Mouse (Mus musculus) embryonic facial prominence, embryonic 11.5 days (tissue): ENCODE data around the gene Slc35e1. TPM values are rescaled to one million over a fixed set of nuclear protein-coding genes. Genes with fewer than 3 reads are reported as not detected.

Experiments used
- ATAC-seq: fragments of 200-750 bp; cut with Nextera tagmentation; replicated peaks from 2 replicates; pipeline ENCODE4 v1.8.0; 2017; ENCODE audit warnings: low read depth; ENCODE audit not compliant: insufficient number of reproducible peaks, low FRiP score, low TSS enrichment
- DNase-seq: peaks from one replicate; pipeline ENCODE4 v3.0.0-alpha.2; 2015; ENCODE audit warnings: low spot score
- H3K27ac ChIP-seq: fragments of 300-500 bp; sonication (generic); replicated peaks from 2 replicates; pipeline ENCODE4 v1.5.1; 2014; ENCODE audit warnings: mild to moderate bottlenecking, low read depth, low read length, control low read depth
- H3K27me3 ChIP-seq: fragments of 300-500 bp; sonication (generic); 2 replicates; pipeline ENCODE4 v1.6.1; 2014; ENCODE audit warnings: mild to moderate bottlenecking, low read length, moderate library complexity, mixed read lengths; ENCODE audit not compliant: control insufficient read depth, insufficient read depth
- H3K36me3 ChIP-seq: fragments of 300-500 bp; sonication (generic); replicated peaks from 2 replicates; pipeline ENCODE4 v1.6.1; 2014; ENCODE audit warnings: low read depth, mild to moderate bottlenecking, low read length, moderate library complexity, mixed read lengths; ENCODE audit not compliant: control insufficient read depth, insufficient read depth
- H3K4me1 ChIP-seq: fragments of 300-500 bp; sonication (generic); 2 replicates; pipeline ENCODE4 v1.6.1; 2014; ENCODE audit warnings: low read length, mixed read lengths; ENCODE audit not compliant: control insufficient read depth, insufficient read depth
- H3K4me2 ChIP-seq: fragments of 300-500 bp; sonication (generic); 2 replicates; pipeline ENCODE4 v1.6.1; 2014; ENCODE audit warnings: low read depth, mild to moderate bottlenecking, control low read depth, low read length, moderate library complexity
- H3K4me3 ChIP-seq: fragments of 300-500 bp; sonication (generic); 2 replicates; pipeline ENCODE4 v1.5.1; 2014; ENCODE audit warnings: low read depth, low read length, control low read depth
- H3K9ac ChIP-seq: fragments of 300-500 bp; sonication (generic); replicated peaks from 2 replicates; pipeline ENCODE4 v1.6.1; 2014; ENCODE audit warnings: mild to moderate bottlenecking, control low read depth, low read length
- H3K9me3 ChIP-seq: fragments of 300-500 bp; sonication (generic); replicated peaks from 2 replicates; pipeline ENCODE4 v1.6.1; 2016; ENCODE audit warnings: mild to moderate bottlenecking, low read length, inconsistent platforms, mixed read lengths; ENCODE audit not compliant: control insufficient read depth
- WGBS: fragments of 180-500 bp; shearing (Covaris S2); extraction: QIAGEN DNeasy Blood & Tissue Kit; methylation state at CpG from one replicate; pipeline ENCODE4 v1.1.7; 2014; 5-methylcytosine and 5-hydroxymethylcytosine counted together
- polyA plus RNA-seq: library from polyadenylated mRNA; unstranded; fragments of >200 nt; fragmentation: Nextera tagmentation; extraction: Ambion mirVana; gene quantifications from 2 replicates; pipeline ENCODE4 v1.2.1, GENCODE M21; 2014

Slc35e1 gene
- polyA plus RNA-seq, 1 experiment from 2014 or later = 13.2 TPM

GRCm38 (mm10) chr8:72470684-72471083 is 21.7 kb downstream of the Slc35e1 start:
- Histone ChIP-seq H3K9ac (no peak overlapping the region), H3K4me1 (no peaks in the 10 kb centered on the region), H3K27me3 (no peaks in the 10 kb centered on the region), H3K27ac (no peak overlapping the region), H3K36me3 (peaks cover 37% of the 10 kb centered on the region), H3K4me3 (no peak overlapping the region), H3K4me2 (no peak overlapping the region), H3K9me3 (no peaks in the 10 kb centered on the region)
- no peak for DNase-seq
- WGBS = 94% methylated on average over 7 of the region's 7 CpGs
- no peak for ATAC-seq

GRCm38 (mm10) chr8:72469984-72470383 is 22.4 kb downstream of the Slc35e1 start:
- Histone ChIP-seq H3K9ac (no peak overlapping the region), H3K4me2 (no peak overlapping the region), H3K27ac (no peak overlapping the region), H3K9me3 (no peaks in the 10 kb centered on the region), H3K27me3 (no peaks in the 10 kb centered on the region), H3K4me1 (no peaks in the 10 kb centered on the region), H3K4me3 (no peak overlapping the region), H3K36me3 (peaks cover 42% of the 10 kb centered on the region)
- 93% methylated on average over 8 of the region's 8 CpGs for WGBS
- no peak for ATAC-seq
- DNase-seq = no peak

GRCm38 (mm10) chr8:72469243-72469642 is 23.2 kb downstream of the Slc35e1 start:
- H3K4me1 ChIP-seq = no peaks in the 10 kb centered on the region
- H3K9me3 ChIP-seq = no peaks in the 10 kb centered on the region
- no peak overlapping the region for H3K4me3 ChIP-seq
- 93% methylated on average over 2 of the region's 2 CpGs for WGBS
- H3K27ac ChIP-seq = no peak overlapping the region
- no peak overlapping the region for H3K4me2 ChIP-seq
- H3K9ac ChIP-seq = no peak overlapping the region
- DNase-seq (no peak), ATAC-seq (no peak)
- no peaks in the 10 kb centered on the region for H3K27me3 ChIP-seq
- peaks cover 44% of the 10 kb centered on the region for H3K36me3 ChIP-seq

- DNase-seq (no peak), ATAC-seq (no peak)
- 97% methylated on average over 10 of the region's 10 CpGs for WGBS
- Histone ChIP-seq H3K9ac (no peak overlapping the region), H3K4me1 (no peaks in the 10 kb centered on the region), H3K4me2 (no peak overlapping the region), H3K9me3 (no peaks in the 10 kb centered on the region), H3K36me3 (peaks cover 62% of the 10 kb centered on the region), H3K27ac (no peak overlapping the region), H3K4me3 (no peak overlapping the region), H3K27me3 (no peaks in the 10 kb centered on the region)
Measured at GRCm38 (mm10) chr8:72464211-72464610, 28.2 kb downstream of the Slc35e1 start.

GRCm38 (mm10) chr8:72459881-72460533 is 32.4 kb downstream of the Slc35e1 start:
- no peak overlapping the region for H3K4me3 ChIP-seq
- no peak for DNase-seq
- no peaks in the 10 kb centered on the region for H3K27me3 ChIP-seq
- WGBS = 82% methylated on average over 4 of the region's 4 CpGs
- no peak overlapping the region for H3K4me2 ChIP-seq
- H3K4me1 ChIP-seq = no peaks in the 10 kb centered on the region
- H3K36me3 ChIP-seq = peaks cover 37% of the 10 kb centered on the region
- H3K27ac ChIP-seq = no peak overlapping the region
- H3K9me3 ChIP-seq = no peaks in the 10 kb centered on the region
- ATAC-seq = no peak
- no peak overlapping the region for H3K9ac ChIP-seq

GRCm38 (mm10) chr8:72458457-72458856 is 34.0 kb downstream of the Slc35e1 start:
- ATAC-seq (no peak), DNase-seq (no peak)
- Histone ChIP-seq H3K4me1 (no peaks in the 10 kb centered on the region), H3K4me3 (no peak overlapping the region), H3K9me3 (no peaks in the 10 kb centered on the region), H3K9ac (no peak overlapping the region), H3K4me2 (no peak overlapping the region), H3K27ac (no peak overlapping the region), H3K36me3 (peaks cover 32% of the 10 kb centered on the region), H3K27me3 (no peaks in the 10 kb centered on the region)
- WGBS = 87% methylated on average over 6 of the region's 6 CpGs

- no peak for DNase-seq
Measured at GRCm38 (mm10) chr8:72457806-72458205, 34.6 kb downstream of the Slc35e1 start.

GRCm38 (mm10) chr8:72455317-72455716 is 37.1 kb downstream of the Slc35e1 start:
- Histone ChIP-seq H3K4me1 (no peaks in the 10 kb centered on the region), H3K4me3 (no peak overlapping the region), H3K27me3 (no peaks in the 10 kb centered on the region), H3K9ac (no peak overlapping the region), H3K27ac (no peak overlapping the region), H3K36me3 (peaks cover 7% of the 10 kb centered on the region), H3K9me3 (no peaks in the 10 kb centered on the region), H3K4me2 (no peak overlapping the region)
- 88% methylated on average over 4 of the region's 4 CpGs for WGBS
- DNase-seq = no peak
- no peak for ATAC-seq

More at GRCm38 (mm10) chr8:72457806-72458205, 34.6 kb downstream of the Slc35e1 start:
- Histone ChIP-seq H3K4me1 (no peaks in the 10 kb centered on the region), H3K9me3 (no peaks in the 10 kb centered on the region), H3K4me3 (no peak overlapping the region), H3K27me3 (no peaks in the 10 kb centered on the region), H3K9ac (no peak overlapping the region), H3K4me2 (no peak overlapping the region), H3K36me3 (peaks cover 25% of the 10 kb centered on the region), H3K27ac (no peak overlapping the region)
- WGBS = 96% methylated on average over 3 of the region's 3 CpGs
- ATAC-seq = no peak
